28 mouse cellular contexts compared by ENCODE assay signal in genomic region chr9:14285036-14285435, GRCm38 (mm10). TPM values are rescaled to one million over a fixed set of nuclear protein-coding genes. Genes with fewer than 3 reads are reported as not detected.
DNase-seq lines count a peak whose midpoint lies in the region; ATAC-seq and TF ChIP-seq lines count a peak whose summit lies in the region.
"Had no signal": no experiment of that assay in that cellular context is flagged by ENCODE, and none has a peak within 500 bp of the region (broad histone marks: within the 10 kb centered on the region; RNA-seq: fewer than 3 reads in every experiment).

No protein-coding gene starts in this region.

- no peak overlapping the region for H3K9ac ChIP-seq in lung, postnatal 0 days (replicated peaks; ENCODE audit: low read depth)
- no peak overlapping the region for H3K9ac ChIP-seq in heart, embryonic 12.5 days
- H3K9ac ChIP-seq: embryonic facial prominence, embryonic 15.5 days; forebrain, embryonic 15.5 days; liver, embryonic 15.5 days; lung, embryonic 15.5 days; midbrain, embryonic 15.5 days; neural tube, embryonic 13.5 days; stomach, embryonic 15.5 days had no signal

- TF ChIP-seq CTCF in lung, postnatal 0 days (IDR thresholded peaks at IDR 0.05) = no peak

- H3K9me3 ChIP-seq in lung, postnatal 0 days (ENCODE audit: low read length) = no peaks in the 10 kb centered on the region
- H3K9me3 ChIP-seq in heart, embryonic 12.5 days (replicated peaks) = no peaks in the 10 kb centered on the region
- H3K9me3 ChIP-seq: embryonic facial prominence, embryonic 15.5 days; forebrain, embryonic 15.5 days; heart, embryonic 10.5 days; hindbrain, embryonic 10.5 days; limb, embryonic 10.5 days; liver, embryonic 15.5 days; lung, embryonic 15.5 days; midbrain, embryonic 15.5 days; neural tube, embryonic 13.5 days; stomach, embryonic 15.5 days had no signal

- no peak overlapping the region for H3K4me2 ChIP-seq in lung, postnatal 0 days (replicated peaks; ENCODE audit: low read depth, low read length)
- no peak overlapping the region for H3K4me2 ChIP-seq in heart, embryonic 12.5 days
- H3K4me2 ChIP-seq: embryonic facial prominence, embryonic 15.5 days; forebrain, embryonic 15.5 days; liver, embryonic 15.5 days; lung, embryonic 15.5 days; midbrain, embryonic 15.5 days; neural tube, embryonic 13.5 days; stomach, embryonic 15.5 days had no signal

- H3K4me1 ChIP-seq in lung, postnatal 0 days (ENCODE audit: insufficient read depth, low read depth, low read length) = no peaks in the 10 kb centered on the region
- peaks cover 15% of the 10 kb centered on the region for H3K4me1 ChIP-seq in heart, embryonic 12.5 days (replicated peaks)
- H3K4me1 ChIP-seq: hindbrain, embryonic 10.5 days; limb, embryonic 10.5 days had no signal

- 25% methylated on average over 3 of the region's 3 CpGs for WGBS in lung, postnatal 0 days
- WGBS in heart, embryonic 12.5 days = 27% methylated on average over 3 of the region's 3 CpGs

- no peak overlapping the region for H3K27ac ChIP-seq in lung, postnatal 0 days (ENCODE audit: low read length)
- H3K27ac ChIP-seq in heart, embryonic 12.5 days (ENCODE audit: poor library complexity, severe bottlenecking) = no peak overlapping the region
- H3K27ac ChIP-seq: embryonic facial prominence, embryonic 15.5 days; forebrain, embryonic 15.5 days; heart, embryonic 10.5 days; hindbrain, embryonic 10.5 days; hindbrain, postnatal 0 days; limb, embryonic 10.5 days; liver, embryonic 15.5 days; lung, embryonic 15.5 days; macrophage; midbrain, embryonic 15.5 days; neural tube, embryonic 13.5 days; stomach, embryonic 15.5 days had no signal

- TF ChIP-seq EP300 in lung, postnatal 0 days (IDR thresholded peaks at IDR 0.05) = no peak

- ATAC-seq in lung, postnatal 0 days = peak; percentile 62
- ATAC-seq in heart, embryonic 12.5 days (ENCODE audit: insufficient number of reproducible peaks, low FRiP score) = no peak
- ATAC-seq: forebrain, embryonic 15.5 days; hindbrain, postnatal 0 days; intestine, embryonic 16.5 days; midbrain, embryonic 15.5 days had no signal

- DNase-seq in lung, postnatal 0 days (ENCODE audit: low spot score) = peak; percentile 44
- no peak for DNase-seq in lung, postnatal 14 days
- peak; percentile 37 for DNase-seq in NIH3T3 (ENCODE audit: low read depth)
- DNase-seq in adrenal gland, postnatal 36 days = peak; percentile 67 to 70
- DNase-seq in heart, postnatal 4 days = no peak
- DNase-seq in thymus, postnatal 25 days = no peak
- DNase-seq: cerebellum, adult 8-10 months; cerebellum, postnatal 36 days; gastrocnemius, postnatal 10 days; kidney, adult 9 months; kidney, postnatal 36 days; liver; right cerebral cortex, postnatal 4 days; thymus, adult 18-20 months had no signal

- H3K27me3 ChIP-seq in lung, postnatal 0 days (replicated peaks; ENCODE audit: insufficient read depth, low read length) = no peaks in the 10 kb centered on the region
- no peaks in the 10 kb centered on the region for H3K27me3 ChIP-seq in heart, embryonic 12.5 days (replicated peaks)
- H3K27me3 ChIP-seq: embryonic facial prominence, embryonic 15.5 days; forebrain, embryonic 15.5 days; liver, embryonic 15.5 days; lung, embryonic 15.5 days; midbrain, embryonic 15.5 days; neural tube, embryonic 13.5 days; stomach, embryonic 15.5 days had no signal

- no peaks in the 10 kb centered on the region for H3K36me3 ChIP-seq in lung, postnatal 0 days (ENCODE audit: insufficient read depth, low read length)
- no peaks in the 10 kb centered on the region for H3K36me3 ChIP-seq in heart, embryonic 12.5 days
- H3K36me3 ChIP-seq: embryonic facial prominence, embryonic 15.5 days; forebrain, embryonic 15.5 days; heart, embryonic 10.5 days; hindbrain, embryonic 10.5 days; limb, embryonic 10.5 days; liver, embryonic 15.5 days; lung, embryonic 15.5 days; midbrain, embryonic 15.5 days; neural tube, embryonic 13.5 days; stomach, embryonic 15.5 days had no signal

- no peak overlapping the region for H3K4me3 ChIP-seq in lung, postnatal 0 days (ENCODE audit: low read depth, low read length)
- no peak overlapping the region for H3K4me3 ChIP-seq in heart, embryonic 12.5 days
- H3K4me3 ChIP-seq: embryonic facial prominence, embryonic 15.5 days; forebrain, embryonic 15.5 days; heart, embryonic 10.5 days; hindbrain, embryonic 10.5 days; limb, embryonic 10.5 days; liver, embryonic 15.5 days; lung, embryonic 15.5 days; midbrain, embryonic 15.5 days; neural tube, embryonic 13.5 days; stomach, embryonic 15.5 days had no signal

RNA-seq across cellular contexts. Expression of gene Sesn3, which starts 10.2 kb away (rescaled TPM):
- polyA plus RNA-seq in lung, postnatal 0 days (2015; fragmentation: Nextera tagmentation; extraction: Ambion mirVana) = 6.0 and 6.7 TPM in 2 replicates
- total RNA-seq in adrenal gland, postnatal 36 days (2021) = 10 to 100 TPM; 63.1 to 66.2 TPM
- 10 to 100 TPM; 24.8 to 28.6 TPM for total RNA-seq in heart, postnatal 4 days (2021)
- polyA plus RNA-seq in heart, embryonic 12.5 days (2016; fragmentation: Nextera tagmentation; extraction: Ambion mirVana) = 14.1 and 15.5 TPM in 2 replicates

Comparison
In these comparisons a context has a peak if more than half of its experiments do, and no peak if none do; other contexts are left out.
1. DNase-seq: peak in lung, postnatal 0 days (single experiment), NIH3T3 (single experiment) and adrenal gland, postnatal 36 days (2 of 2); none in lung, postnatal 14 days (single experiment), heart, postnatal 4 days (single experiment) and thymus, postnatal 25 days (single experiment).